Mouse (Mus musculus): ENCODE results near the gene Nr0b2. TPM values are rescaled to one million over a fixed set of nuclear protein-coding genes. Genes with fewer than 3 reads are reported as not detected.
A peak's percentile ranks its signal among the peaks of the same experiment; 100 is the strongest.
"Not testable (repeated sequence)": the region's sequence is repeated elsewhere in the genome, so short reads cannot be mapped to it uniquely, and the experiment has no call there.

Nr0b2 gene
- total RNA-seq (2014; fragmentation: Nextera tagmentation) = 4.0 and 6.4 TPM in 2 replicates
- total RNA-seq (2017) = 1.4 and 2.0 TPM in 2 replicates

DNA sequence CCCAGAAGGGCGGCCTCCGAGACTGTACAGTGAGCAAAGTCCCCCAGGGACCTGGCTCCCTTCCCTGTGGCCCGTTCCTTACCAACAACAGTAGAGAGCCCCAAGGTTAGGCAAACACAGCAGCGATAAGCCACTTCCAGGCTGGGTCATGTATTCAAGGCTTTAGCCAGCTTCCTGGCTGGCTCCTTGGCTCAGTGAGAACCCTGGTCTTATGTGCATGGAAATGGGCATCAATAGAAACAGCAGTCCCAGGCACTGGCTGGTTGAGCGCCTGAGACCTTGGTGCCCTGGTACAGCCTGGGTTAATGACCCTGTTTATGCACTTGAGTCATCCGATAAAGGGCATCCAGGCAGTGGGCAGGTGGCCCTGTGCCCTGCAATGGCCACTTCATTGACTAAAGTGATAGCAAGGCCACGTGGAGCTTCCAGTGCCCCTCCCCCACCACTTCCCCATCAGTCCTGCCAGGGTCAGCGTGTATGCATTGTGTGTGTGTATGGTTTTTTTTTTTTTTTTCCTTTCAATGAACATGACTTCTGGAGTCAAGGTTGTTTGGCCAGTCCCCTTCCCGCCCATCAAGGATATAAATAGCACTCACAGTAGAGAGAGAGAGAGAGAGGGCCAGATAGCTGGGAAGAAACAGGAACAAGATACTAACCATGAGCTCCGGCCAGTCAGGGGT, at the start of gene Nr0b2:
TSS of gene Nr0b2 (plus strand) at position 609 of the 680 bp plus-strand sequence.
- peak; percentile 93 for ATAC-seq (replicated peaks; ENCODE audit: poor library complexity, severe bottlenecking)

DNA sequence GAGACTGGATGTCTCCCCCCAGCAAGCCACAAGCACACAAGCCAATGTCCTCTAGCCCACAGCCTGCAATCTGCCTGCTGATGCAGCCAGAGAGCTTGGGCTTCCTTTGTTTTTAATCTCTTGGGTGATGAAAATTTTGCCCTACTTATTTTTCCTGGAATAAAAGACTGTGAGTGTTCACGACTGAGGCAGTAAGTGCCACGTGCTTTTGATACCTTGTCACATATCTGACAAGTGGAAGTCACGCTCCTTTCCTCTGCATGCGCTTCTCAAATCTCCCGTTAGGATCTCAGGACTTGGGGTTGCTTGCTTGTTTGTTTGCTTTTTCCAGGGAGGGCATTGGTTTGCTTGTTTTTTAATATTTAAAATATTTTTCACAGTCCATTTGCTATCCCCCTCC, 48.9 kb upstream of the Nr0b2 start:
- ATAC-seq (replicated peaks; ENCODE audit: poor library complexity, severe bottlenecking) = no peak

DNA sequence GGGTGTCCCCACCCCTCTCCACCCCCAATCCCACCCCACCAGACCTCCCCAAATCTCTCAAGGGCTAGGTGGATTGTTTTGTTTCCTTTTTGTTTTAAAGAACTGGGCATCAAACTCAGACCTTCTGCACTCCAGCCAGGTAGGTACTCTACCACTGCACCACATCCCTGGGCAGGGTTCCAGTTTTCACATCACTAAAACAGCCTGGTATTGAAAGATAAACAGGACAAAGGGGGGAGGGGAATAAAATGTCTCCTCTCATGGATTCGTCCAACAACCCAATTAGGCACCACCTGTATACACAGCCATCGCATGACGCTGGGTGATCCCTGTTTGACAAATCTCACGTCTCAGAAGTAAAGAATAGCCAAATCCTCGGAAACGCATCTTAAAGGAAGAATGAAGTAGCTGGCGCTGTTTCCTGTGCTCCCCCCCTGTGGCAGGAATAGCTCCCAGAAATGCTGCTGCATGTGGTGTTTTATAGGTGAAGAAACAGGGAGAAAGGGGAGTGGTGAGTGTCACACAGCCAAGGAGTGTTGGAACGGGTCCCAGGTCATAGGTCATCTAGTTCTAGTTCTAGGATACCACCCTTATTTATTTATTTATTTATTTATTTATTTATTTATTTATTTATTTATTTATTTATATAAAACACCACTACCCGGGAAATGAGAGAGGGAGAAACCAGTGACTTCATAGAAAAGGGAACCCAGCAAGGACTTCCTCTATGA, 48.3 kb upstream of the Nr0b2 start:
- ATAC-seq (replicated peaks; ENCODE audit: poor library complexity, severe bottlenecking) = no peak

DNA sequence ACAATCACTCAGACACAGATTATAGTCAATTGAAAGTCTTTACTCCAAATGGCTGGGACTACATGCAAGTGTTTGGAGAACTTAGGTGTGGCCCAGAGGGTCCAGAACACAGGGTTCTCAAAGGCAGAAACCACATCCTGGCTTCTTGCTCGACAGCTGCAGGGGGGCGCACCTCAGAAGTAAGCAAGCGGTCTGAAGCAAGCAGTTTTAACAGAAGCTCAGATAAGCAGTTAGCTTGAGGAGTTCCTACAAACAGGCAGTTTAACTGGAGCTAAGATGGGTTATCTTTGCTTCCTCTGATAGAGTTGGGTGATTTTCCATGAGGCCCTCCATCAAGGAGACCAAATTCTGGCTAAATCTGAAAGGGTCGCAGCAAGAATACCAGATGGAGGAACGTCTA, 46.6 kb upstream of the Nr0b2 start:
- ATAC-seq (replicated peaks; ENCODE audit: poor library complexity, severe bottlenecking) = no peak

DNA sequence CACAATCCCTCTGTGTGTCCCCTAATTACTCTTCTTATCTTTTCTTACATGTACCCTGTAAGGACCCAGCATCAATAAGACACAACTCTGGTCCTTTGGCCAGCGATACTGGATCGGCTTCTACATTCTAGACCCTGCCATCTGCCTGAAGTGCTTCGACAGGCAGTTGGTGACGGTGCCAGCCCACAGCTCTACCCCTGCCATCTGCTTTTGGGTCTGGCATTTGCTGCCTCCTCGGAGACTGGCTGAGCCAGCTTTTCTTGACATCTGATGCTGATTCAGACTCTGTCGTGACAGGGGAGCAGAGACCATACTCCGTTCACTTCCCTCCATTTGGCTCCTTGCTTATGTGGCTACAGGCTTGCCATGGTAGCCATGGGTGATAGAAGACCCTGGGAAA, 44.2 kb upstream of the Nr0b2 start:
- no peak for ATAC-seq (replicated peaks; ENCODE audit: poor library complexity, severe bottlenecking)

DNA sequence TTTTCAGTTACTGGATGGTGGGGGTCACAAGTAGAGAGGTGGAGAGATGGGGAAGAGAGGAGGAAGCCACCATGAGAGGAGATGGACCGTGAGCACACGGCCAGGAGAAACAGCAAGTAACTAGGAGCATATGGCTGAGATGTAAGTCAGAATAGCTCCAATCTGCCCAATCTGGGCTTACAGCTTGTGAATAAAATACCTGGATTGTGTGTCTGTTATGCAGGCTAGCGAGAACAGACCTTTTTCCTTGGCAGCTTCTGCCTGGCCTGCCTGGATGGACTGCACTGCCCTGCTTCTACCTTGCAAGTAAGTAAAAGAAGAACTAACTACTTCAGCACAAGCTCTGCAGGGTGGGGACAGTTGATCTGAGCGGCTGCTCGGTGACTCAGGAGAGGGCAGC, 42.1 kb upstream of the Nr0b2 start:
- no peak for ATAC-seq (replicated peaks; ENCODE audit: poor library complexity, severe bottlenecking)

DNA sequence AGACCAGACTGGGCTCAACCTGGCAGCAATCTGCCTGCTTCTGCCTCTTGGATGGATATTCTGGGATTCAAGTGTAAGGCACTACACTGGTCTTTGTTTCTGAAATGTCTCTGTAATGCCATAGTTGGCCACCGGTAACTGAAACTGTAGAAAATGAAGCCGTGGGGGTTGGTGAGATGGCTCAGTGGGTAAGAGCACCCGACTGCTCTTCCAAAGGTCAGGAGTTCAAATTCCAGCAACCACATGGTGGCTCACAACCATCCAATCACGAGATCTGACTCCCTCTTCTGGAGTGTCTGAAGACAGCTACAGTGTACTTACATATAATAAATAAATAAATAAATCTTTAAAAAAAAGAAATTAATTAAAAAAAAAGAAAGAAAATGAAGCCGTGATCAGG, 40.7 kb upstream of the Nr0b2 start:
- not testable (repeated sequence) for ATAC-seq (replicated peaks; ENCODE audit: poor library complexity, severe bottlenecking)

DNA sequence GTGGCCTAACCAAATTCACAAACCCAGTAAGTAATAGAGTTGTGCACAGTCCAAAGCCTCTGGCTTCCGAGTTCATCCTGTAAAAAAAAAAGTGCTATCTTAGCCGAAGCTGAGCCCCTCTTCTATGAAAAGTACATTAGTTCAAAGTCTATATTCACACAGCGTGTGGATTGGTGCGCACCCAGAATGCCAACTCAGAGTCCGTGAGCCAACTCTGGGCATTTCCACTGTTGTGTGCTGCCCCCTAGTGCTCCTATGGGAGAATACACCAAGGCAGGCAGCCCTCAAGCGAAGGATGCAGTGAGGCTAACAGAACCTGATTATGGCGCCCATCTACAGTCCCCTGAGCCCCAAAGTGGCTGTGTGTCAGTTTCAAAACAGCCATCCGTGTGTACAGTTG, 40.2 kb upstream of the Nr0b2 start:
- peak; percentile 91 for ATAC-seq (replicated peaks; ENCODE audit: poor library complexity, severe bottlenecking)

DNA sequence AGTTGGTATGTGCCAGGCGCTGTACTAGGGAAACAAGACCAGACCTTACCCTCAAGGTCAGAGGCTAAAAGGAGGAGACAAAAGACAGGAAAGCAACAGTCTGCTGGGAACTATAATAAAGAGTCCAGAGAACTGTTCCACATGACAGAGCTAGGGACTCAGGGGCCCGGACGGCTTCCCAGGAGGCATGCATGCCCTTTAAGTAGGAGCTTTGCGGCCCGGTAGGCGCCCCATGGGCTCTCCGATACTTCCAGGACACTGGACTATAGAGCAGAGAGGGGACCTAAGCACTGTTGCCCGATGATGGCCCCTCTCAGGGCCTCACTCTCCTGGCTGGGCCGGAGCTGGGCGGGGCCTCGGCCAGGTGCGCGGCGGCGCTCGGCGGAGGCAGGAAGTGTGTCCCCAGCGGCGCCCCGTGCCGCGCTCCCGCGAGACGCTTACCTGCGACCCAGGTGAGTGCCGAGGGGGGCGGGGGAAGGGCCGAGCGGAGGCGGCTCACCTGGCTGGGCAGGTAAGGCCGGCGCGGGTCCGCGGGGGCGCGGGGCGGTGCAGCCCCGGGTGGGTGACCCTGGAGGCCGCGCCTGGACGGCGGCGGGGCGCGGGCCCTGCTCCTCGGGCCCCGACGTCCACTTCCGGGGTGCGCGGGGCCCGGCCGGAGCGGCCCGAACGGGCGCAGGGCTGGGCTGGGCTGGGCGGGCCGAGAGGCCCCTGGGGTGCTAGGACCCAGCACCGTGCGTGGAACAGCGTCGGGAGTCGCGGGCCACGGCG, 34.4 kb upstream of the Nr0b2 start, which contains the start of gene Kdf1:
TSS of gene Kdf1 (plus strand) at position 363 of the 768 bp plus-strand sequence.
- ATAC-seq (replicated peaks; ENCODE audit: poor library complexity, severe bottlenecking) = no peak; the same call in 1 of the 2 replicates

DNA sequence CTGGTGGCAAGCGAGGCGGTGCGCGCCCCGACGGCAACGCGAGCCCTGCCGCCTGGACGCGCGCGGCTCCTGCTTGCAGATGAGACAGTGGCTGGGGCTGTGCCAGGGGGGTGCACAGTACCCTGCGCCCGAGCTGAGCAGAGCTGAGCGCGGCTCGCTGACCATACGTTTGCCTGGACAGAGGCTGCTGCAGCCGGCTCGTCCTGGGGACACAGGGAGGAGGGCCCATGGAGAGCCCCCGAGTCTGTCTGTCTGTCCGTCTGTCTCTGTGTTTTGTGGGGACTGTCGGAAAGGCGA, 33.9 kb upstream of the Nr0b2 start:
- ATAC-seq (replicated peaks; ENCODE audit: poor library complexity, severe bottlenecking) = no peak

DNA sequence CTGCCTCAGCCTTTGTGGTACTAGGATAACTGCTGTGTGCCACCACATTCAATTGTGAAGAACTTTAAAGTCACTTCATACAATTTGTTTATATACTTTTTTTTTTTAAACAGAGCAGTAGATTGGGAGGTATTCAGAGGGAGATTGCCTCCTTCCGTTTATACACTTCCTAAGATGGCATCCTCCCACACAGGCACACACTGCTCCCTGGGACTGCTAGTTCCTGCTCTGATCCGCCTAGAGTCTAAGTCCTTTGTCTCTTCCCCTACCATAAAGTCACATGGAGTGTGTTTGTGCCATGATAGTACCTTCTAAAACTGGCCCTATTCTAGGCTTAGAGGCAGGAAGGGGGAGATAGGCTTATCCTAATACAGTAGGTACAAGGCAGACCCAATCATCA, 31.7 kb upstream of the Nr0b2 start:
- no peak for ATAC-seq (replicated peaks; ENCODE audit: poor library complexity, severe bottlenecking)

DNA sequence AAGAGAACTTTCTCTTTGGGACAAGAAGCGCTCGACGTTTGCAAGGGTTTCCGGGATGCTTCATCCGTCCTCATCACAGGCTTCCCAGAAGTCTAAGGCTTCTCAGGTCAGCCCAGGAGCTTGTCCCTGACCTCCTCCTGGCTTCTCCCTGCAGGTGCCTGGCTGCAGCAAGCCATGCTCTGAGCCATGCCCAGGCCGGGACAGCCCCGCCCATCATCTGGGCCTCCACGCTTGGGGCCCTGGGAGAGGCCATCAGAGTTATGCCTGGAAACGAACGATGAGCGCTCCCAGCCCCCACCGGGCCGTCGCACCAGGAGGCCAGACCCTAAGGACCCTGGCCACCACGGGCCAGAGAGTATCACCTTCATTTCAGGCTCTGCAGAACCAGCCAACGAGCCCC, 25.4 kb upstream of the Nr0b2 start:
- ATAC-seq (replicated peaks; ENCODE audit: poor library complexity, severe bottlenecking) = no peak

DNA sequence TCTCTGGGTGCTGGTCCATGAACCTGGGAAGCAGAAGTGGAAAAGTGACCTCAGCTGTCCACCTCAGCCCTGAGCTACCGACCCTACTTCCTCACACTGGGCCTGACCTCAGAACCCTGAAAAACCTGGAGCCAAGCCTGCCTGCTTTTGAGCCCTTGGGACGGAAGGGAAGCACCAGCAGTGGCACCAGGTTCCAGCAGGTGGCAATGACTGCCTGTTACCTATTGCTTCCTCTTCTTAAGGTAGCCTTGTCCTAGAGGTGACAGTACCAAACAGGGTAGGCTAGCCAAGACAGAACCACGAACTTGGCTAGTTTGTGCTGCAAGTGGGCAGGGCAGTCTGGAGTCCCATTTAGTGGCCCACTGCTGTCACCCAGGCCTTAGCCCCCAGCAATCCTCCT, 20.4 kb upstream of the Nr0b2 start:
- no peak for ATAC-seq (replicated peaks; ENCODE audit: poor library complexity, severe bottlenecking)

DNA sequence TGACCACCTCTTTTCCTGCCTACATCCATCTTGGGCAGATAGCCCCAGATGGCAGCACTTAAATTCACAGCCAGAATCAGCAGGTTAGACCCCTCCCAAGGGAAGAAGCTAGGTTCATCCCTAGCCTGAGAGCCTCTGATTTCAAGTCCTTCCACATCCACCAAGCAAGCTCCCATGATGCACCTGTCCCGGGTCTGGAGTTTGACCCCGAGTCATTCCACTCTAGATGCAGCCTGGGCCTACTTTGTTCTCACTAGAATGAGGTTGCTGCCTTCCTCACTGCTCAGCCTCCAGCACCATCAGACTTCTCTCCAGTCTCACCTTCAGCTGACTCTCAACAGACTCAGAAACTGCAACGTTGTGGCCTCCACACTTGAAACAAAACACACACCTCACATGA, 17.1 kb upstream of the Nr0b2 start:
- no peak for ATAC-seq (replicated peaks; ENCODE audit: poor library complexity, severe bottlenecking)

DNA sequence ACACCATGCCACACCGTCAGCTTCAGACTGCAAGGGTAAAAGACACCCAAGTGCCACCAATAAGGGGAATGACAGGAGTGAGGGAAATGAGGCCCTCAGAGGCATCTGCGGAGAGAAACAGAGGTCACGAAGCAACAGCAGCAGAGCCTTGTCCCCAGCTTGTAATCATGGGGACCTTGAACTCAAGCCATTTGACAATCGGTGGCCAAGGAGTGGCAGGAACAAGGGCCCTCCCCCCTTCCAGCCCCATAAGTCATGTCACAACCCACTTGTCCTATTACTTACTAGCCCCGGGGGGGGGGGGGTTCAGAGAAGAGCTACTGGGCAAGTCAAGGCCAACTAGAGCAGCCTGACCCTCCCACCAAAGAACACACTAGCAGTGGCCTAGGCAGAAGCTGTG, 16.5 kb upstream of the Nr0b2 start:
- ATAC-seq (replicated peaks; ENCODE audit: poor library complexity, severe bottlenecking) = no peak

DNA sequence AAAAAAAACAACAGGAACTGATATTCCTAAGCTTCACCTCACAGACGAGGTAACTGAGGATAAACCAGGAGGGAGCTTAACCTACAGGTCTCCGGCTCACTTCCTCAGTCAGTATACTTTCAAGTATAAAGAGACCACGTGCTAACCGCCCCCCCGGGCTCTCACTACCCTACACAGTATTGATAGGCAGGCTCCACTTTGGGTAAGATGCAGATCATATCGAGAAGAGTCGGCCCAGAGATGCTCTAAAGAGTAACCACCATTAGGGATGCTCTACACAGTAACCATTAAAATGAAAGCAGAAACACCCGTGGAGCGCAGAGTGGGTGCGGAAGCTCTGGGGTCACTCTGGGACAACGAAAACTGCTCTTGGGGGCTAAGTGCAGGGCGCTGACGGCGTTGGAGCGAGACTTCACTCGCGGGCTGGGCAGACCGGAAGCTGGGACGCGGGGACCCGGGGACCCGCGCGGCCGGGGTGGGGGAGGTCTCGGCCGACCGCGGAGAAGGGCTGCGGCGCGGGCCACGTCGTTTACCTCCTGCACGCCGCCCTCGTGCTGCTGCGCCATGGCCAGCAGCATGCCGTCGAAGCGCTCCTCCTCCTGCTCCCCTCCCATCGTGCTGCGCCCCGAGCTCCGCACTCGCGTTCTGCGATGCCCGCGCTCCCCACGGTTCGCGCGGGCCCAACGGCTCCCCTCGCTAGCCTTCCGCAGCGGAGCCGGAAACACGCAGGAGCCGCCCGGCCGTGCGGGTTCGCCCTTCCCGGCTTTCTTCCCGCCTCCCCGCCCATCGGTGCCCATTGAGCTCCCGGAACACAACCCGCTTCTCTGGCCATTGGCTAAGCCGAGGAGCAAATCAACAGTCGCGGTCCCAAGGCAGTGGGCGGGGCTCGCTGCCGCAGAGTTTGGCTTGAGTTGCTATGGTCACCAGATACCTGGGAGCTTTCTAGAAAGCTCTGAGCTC, 7.6 kb upstream of the Nr0b2 start, which contains the start of gene Nudc:
TSS of gene Nudc (minus strand) at position 725 of the 960 bp plus-strand sequence.
- peak; percentile 99 for ATAC-seq (replicated peaks; ENCODE audit: poor library complexity, severe bottlenecking)

DNA sequence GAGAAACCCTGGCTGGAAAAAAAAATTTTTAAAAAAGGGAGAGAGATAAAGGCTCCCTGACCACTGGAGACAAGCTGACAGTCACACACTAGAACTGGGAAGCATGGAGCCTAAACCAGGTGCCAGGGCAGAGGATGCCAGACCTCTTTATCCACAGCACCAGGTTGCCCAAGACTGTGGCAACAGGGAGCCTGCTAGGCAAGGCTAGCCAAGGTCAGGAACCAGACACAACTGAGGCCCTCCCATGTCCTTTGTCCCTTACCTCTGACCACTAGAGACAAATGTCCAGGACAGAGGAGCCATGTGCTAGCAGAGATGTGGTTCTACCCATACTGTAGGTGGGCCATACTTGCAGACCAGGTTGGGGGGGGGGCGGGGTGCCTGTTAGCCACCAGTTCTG, 1.1 kb upstream of the Nr0b2 start:
- ATAC-seq (replicated peaks; ENCODE audit: poor library complexity, severe bottlenecking) = no peak

DNA sequence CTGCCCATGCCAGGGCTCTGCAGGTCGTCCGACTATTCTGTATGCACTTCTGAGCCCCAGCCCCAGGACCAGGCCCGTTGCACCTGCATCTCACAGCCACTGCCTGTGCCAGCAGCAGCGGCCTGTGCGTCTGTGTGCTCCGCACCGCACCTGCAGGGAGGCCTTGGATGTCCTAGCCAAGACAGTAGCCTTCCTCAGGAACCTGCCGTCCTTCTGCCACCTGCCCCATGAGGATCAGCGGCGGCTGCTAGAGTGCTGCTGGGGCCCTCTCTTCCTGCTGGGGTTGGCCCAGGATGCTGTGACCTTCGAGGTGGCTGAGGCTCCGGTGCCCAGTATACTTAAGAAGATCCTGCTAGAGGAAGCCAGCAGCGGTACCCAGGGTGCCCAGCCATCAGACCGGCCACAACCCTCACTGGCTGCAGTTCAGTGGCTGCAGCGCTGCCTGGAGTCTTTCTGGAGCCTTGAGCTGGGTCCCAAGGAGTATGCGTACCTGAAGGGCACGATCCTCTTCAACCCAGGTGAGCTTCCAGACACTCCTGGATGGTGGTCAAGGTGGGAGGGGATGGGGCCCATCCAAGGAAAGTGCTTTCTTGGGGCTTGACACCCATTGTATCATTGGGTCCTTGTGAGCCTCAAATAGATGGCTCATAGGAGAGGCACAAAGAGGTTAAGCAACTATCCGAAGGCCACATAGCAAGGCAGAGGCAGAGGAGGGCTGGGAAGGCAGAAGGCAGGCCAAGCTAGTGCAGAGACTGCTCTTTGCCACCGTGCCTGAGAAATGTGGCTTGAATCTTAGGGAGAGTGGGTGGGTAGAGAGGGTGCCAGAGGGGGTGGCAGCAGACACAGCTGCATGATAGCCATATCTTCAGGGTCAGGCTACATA, 513 bp downstream of the Nr0b2 start:
- peak; percentile 36; the same call in 1 of the 2 replicates for ATAC-seq (replicated peaks; ENCODE audit: poor library complexity, severe bottlenecking)

DNA sequence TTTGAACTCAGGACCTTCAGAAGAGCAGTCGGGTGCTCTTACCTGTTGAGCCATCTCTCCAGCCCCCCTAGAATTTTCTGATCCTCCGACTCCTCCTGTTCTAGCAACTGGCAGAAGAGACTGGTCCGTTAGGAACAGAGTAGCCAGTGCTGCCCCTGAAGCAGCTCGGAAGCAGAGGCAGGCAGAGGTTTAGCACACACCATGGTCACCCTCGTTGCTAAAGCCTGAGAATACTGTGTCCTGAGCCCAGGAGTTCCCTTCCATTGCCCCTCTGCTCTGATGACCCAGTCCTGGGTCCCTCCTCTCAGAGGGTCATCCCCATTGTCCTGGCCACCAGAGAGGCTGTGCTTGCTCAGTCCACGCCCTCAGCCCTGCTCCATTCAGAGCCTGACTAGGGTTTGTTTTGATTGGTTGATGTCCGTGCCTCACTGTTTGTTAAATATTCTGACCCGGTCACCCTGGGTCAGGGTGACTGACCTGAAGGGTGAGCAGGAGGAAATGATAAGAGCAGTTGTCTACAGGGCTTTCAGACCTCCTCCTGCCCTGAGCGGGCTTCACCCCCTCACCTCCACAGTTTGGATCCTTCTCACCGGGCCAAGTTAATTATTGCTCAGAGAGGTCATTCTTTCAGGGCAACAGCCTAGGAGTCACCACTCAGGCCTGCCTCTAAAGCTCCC, 4.0 kb downstream of the Nr0b2 start:
- ATAC-seq (replicated peaks; ENCODE audit: poor library complexity, severe bottlenecking) = no peak

Measured in granulocyte monocyte progenitor cell, adult 5-6 weeks (primary cell).